In genomic region chr19:59057366-59057765, GRCm38 (mm10) we compare ENCODE assay signal across 17 mouse cellular contexts. TPM values are rescaled to one million over a fixed set of nuclear protein-coding genes. Genes with fewer than 3 reads are reported as not detected.
A peak's percentile ranks its signal among the peaks of the same experiment; 100 is the strongest.
DNase-seq lines count a peak whose midpoint lies in the region; ATAC-seq lines count a peak whose summit lies in the region.
"Had no signal": no experiment of that assay in that cellular context is flagged by ENCODE, and none has a peak within 500 bp of the region (broad histone marks: within the 10 kb centered on the region; RNA-seq: fewer than 3 reads in every experiment).

No protein-coding gene starts in this region.

- no peak overlapping the region for H3K27ac ChIP-seq in midbrain, embryonic 11.5 days (ENCODE audit: low read depth, low read length)
- no peak overlapping the region for H3K27ac ChIP-seq in midbrain, embryonic 13.5 days
- H3K27ac ChIP-seq: embryonic facial prominence, embryonic 10.5 days; embryonic facial prominence, embryonic 12.5 days; forebrain, embryonic 12.5 days; forebrain, embryonic 15.5 days had no signal

- no peak for ATAC-seq in midbrain, embryonic 11.5 days (ENCODE audit: low FRiP score)
- ATAC-seq in midbrain, embryonic 13.5 days: no peak
- ATAC-seq: forebrain, embryonic 15.5 days; forebrain, postnatal 0 days had no signal

- H3K27me3 ChIP-seq in midbrain, embryonic 11.5 days (ENCODE audit: control insufficient read depth, insufficient read depth, low read length): no peaks in the 10 kb centered on the region
- H3K27me3 ChIP-seq in midbrain, embryonic 13.5 days: no peaks in the 10 kb centered on the region
- H3K27me3 ChIP-seq: embryonic facial prominence, embryonic 12.5 days; forebrain, embryonic 15.5 days had no signal

- WGBS in midbrain, embryonic 11.5 days: 47% methylated on average over 5 of the region's 5 CpGs
- 51% methylated on average over 5 of the region's 5 CpGs for WGBS in midbrain, embryonic 13.5 days

- H3K4me2 ChIP-seq in midbrain, embryonic 11.5 days: no peak overlapping the region
- H3K4me2 ChIP-seq in midbrain, embryonic 13.5 days (replicated peaks): no peak overlapping the region
- H3K4me2 ChIP-seq: embryonic facial prominence, embryonic 12.5 days; forebrain, embryonic 12.5 days; forebrain, embryonic 15.5 days had no signal

- peak; percentile 57 for DNase-seq in heart, adult 11 months
- DNase-seq in heart, postnatal 10 days: no peak
- DNase-seq in midbrain, embryonic 11.5 days (ENCODE audit: low spot score, missing footprints): peak; percentile 64
- no peak for DNase-seq in adrenal gland, adult (ENCODE audit: inconsistent age in 2 of 2, low spot score in 1 of 2)
- DNase-seq: adrenal gland, adult 8-10 months; adrenal gland, postnatal 14 days; adrenal gland, postnatal 36 days; cerebellum, adult 11-12 months; cerebellum, adult 9-10 months; cerebellum, postnatal 10 days; forebrain, postnatal 0 days had no signal

- H3K36me3 ChIP-seq in midbrain, embryonic 11.5 days (ENCODE audit: control insufficient read depth, insufficient read depth, low read length): no peaks in the 10 kb centered on the region
- no peaks in the 10 kb centered on the region for H3K36me3 ChIP-seq in midbrain, embryonic 13.5 days
- H3K36me3 ChIP-seq: embryonic facial prominence, embryonic 10.5 days; embryonic facial prominence, embryonic 12.5 days; forebrain, embryonic 12.5 days; forebrain, embryonic 15.5 days had no signal

- peaks cover 2% of the 10 kb centered on the region; the same call in 1 of the 2 replicates for H3K4me1 ChIP-seq in midbrain, embryonic 11.5 days (ENCODE audit: control insufficient read depth, insufficient read depth, low read length)
- peaks cover 7% of the 10 kb centered on the region for H3K4me1 ChIP-seq in midbrain, embryonic 13.5 days (replicated peaks)

- no peak overlapping the region for H3K9ac ChIP-seq in midbrain, embryonic 11.5 days (ENCODE audit: low read length)
- no peak overlapping the region for H3K9ac ChIP-seq in midbrain, embryonic 13.5 days (replicated peaks)
- H3K9ac ChIP-seq: embryonic facial prominence, embryonic 12.5 days; forebrain, embryonic 12.5 days; forebrain, embryonic 15.5 days; forebrain, postnatal 0 days had no signal

- intact Hi-C loops in heart, postnatal 10 days (cut with DNase I): no loop called here

- no peaks in the 10 kb centered on the region for H3K9me3 ChIP-seq in midbrain, embryonic 11.5 days (ENCODE audit: control insufficient read depth, low read length)
- H3K9me3 ChIP-seq in midbrain, embryonic 13.5 days: no peaks in the 10 kb centered on the region
- H3K9me3 ChIP-seq: embryonic facial prominence, embryonic 10.5 days; embryonic facial prominence, embryonic 12.5 days; forebrain, embryonic 12.5 days; forebrain, embryonic 15.5 days had no signal

- no peak overlapping the region for H3K4me3 ChIP-seq in midbrain, embryonic 11.5 days (ENCODE audit: low read depth, low read length)
- H3K4me3 ChIP-seq in midbrain, embryonic 13.5 days (replicated peaks): no peak overlapping the region
- H3K4me3 ChIP-seq: embryonic facial prominence, embryonic 10.5 days; embryonic facial prominence, embryonic 12.5 days; forebrain, embryonic 12.5 days; forebrain, embryonic 15.5 days had no signal

RNA-seq across cellular contexts. Expression of gene Shtn1, which starts 18.5 kb away (rescaled TPM):
- total RNA-seq in heart, postnatal 10 days (2021): 1 to 10 TPM; 2.6 TPM
- 1.4 and 2.7 TPM in 2 replicates for polyA plus RNA-seq in midbrain, embryonic 11.5 days (2014; fragmentation: Nextera tagmentation; extraction: Ambion mirVana)
- 15.5 and 19.0 TPM in 2 replicates for polyA plus RNA-seq in midbrain, embryonic 13.5 days (2015; fragmentation: Nextera tagmentation; extraction: Ambion mirVana)
- total RNA-seq: MEL had no signal

Comparison
In these comparisons a context has a peak if more than half of its experiments do, and no peak if none do; other contexts are left out.
1. DNase-seq: peak in heart, adult 11 months (single experiment) and midbrain, embryonic 11.5 days (single experiment); none in heart, postnatal 10 days (0 of 2) and adrenal gland, adult (0 of 2).